ENCODE assay signal across 13 mouse cellular contexts in genomic region chr7:29433725-29434124, GRCm38 (mm10).
"Had no signal": no experiment of that assay in that cellular context is flagged by ENCODE, and none has a peak within 500 bp of the region (broad histone marks: within the 10 kb centered on the region; RNA-seq: fewer than 3 reads in every experiment).

No protein-coding gene starts in this region.

- H3K27me3 ChIP-seq: liver, embryonic 15.5 days had no signal

- H3K4me3 ChIP-seq: limb, embryonic 10.5 days; liver, embryonic 15.5 days; megakaryocyte, embryonic 14.5 days; midbrain, embryonic 12.5 days had no signal

- ATAC-seq: midbrain, embryonic 16.5 days had no signal

- DNase-seq: kidney, adult 8-10 months; kidney, postnatal 25 days; lung, embryonic 14.5 days; lung, postnatal 14 days; thymus, postnatal 4 days had no signal

- H3K36me3 ChIP-seq: liver, embryonic 15.5 days; midbrain, embryonic 12.5 days had no signal

- H3K9ac ChIP-seq: liver, embryonic 15.5 days; lung, embryonic 14.5 days; midbrain, embryonic 12.5 days had no signal

- H3K9me3 ChIP-seq: limb, embryonic 10.5 days; liver, embryonic 15.5 days; midbrain, embryonic 12.5 days had no signal

- H3K4me2 ChIP-seq: liver, embryonic 11.5 days; liver, embryonic 15.5 days; lung, embryonic 14.5 days; midbrain, embryonic 12.5 days had no signal

- H3K27ac ChIP-seq: limb, embryonic 10.5 days; liver, embryonic 15.5 days; macrophage; midbrain, embryonic 12.5 days; stomach, postnatal 0 days had no signal
